Mouse (Mus musculus): ENCODE measurements around the gene Ucma. TPM values are rescaled to one million over a fixed set of nuclear protein-coding genes. Genes with fewer than 3 reads are reported as not detected.

Ucma gene
- total and polyA plus RNA-seq, 3 experiments: not detected

DNA sequence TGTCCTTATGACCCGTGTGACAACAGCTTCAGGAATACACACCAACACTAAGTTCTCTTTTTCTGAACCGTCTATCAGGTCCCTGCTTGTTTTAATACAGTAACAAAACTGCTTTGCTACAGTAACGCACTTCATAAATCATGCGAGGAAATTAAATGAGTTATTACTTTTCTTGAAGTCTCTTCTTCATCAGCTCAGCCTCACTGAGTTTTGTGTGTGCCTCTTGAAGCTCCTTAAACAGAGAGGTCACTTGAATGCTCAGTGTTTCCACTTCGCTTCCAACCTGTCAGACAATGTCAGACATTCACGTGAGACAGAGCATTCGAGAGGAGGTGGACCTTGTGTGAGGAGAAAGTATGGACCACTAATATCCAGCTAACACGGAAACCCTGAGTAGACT is 58.9 kb downstream of the Ucma start:
- TF ChIP-seq MEF2A (IDR thresholded peaks at IDR 0.05; ENCODE audit: extremely low read depth, insufficient replicate concordance, low read depth, low read length, poor library complexity, severe bottlenecking) (no peak), USF1 (IDR thresholded peaks at IDR 0.05; ENCODE audit: low read depth, low read length) (no peak), NRF1 (IDR thresholded peaks at IDR 0.05; ENCODE audit: insufficient read depth, low read depth, low read length, poor library complexity, severe bottlenecking) (no peak), ZC3H11A (IDR thresholded peaks at IDR 0.05; ENCODE audit: low read depth, low read length) (no peak), MAZ (IDR thresholded peaks at IDR 0.05; ENCODE audit: low read depth, low read length) (no peak), RAD21 (IDR thresholded peaks at IDR 0.05; ENCODE audit: low read depth, low read length) (no peak), GABPA (IDR thresholded peaks at IDR 0.05; ENCODE audit: low read depth, low read length) (no peak), MYB (IDR thresholded peaks at IDR 0.05; ENCODE audit: low read depth, low read length) (no peak), JUND (IDR thresholded peaks at IDR 0.05; ENCODE audit: low read depth, low read length) (no peak), TCF12 (IDR thresholded peaks at IDR 0.05; ENCODE audit: low read depth, low read length) (no peak), UBTF (IDR thresholded peaks at IDR 0.05; ENCODE audit: borderline replicate concordance, insufficient read depth, low read depth, low read length) (no peak), TAL1 (IDR thresholded peaks at IDR 0.05; ENCODE audit: low read length) (no peak), CHD1 (IDR thresholded peaks at IDR 0.05; ENCODE audit: low read depth, low read length) (no peak), SMC3 (IDR thresholded peaks at IDR 0.05; ENCODE audit: low read depth, low read length) (no peak), POLR2A (IDR thresholded peaks at IDR 0.05; ENCODE audit: control insufficient read depth in 1 of 2, insufficient read depth in 1 of 2, low read depth in 1 of 2, low read length in 2 of 2, poor library complexity in 1 of 2) (no peak), RCOR1 (IDR thresholded peaks at IDR 0.05; ENCODE audit: low read depth, low read length) (no peak), MAFK (IDR thresholded peaks at IDR 0.05; ENCODE audit: borderline replicate concordance, low read depth, low read length) (no peak), MAX (IDR thresholded peaks at IDR 0.05; ENCODE audit: low read length) (no peak), POLR2AphosphoS2 (IDR thresholded peaks at IDR 0.05; ENCODE audit: low read length) (no peak), CHD2 (IDR thresholded peaks at IDR 0.05; ENCODE audit: low read length) (no peak)
- Histone ChIP-seq H3K79me2 (ENCODE audit: control insufficient read depth, insufficient read depth, low read length, poor library complexity) (no peaks in the 10 kb centered on the region), H3K9me3 (replicated peaks; ENCODE audit: insufficient read depth, low read length) (no peaks in the 10 kb centered on the region), H3K4me3 (ENCODE audit: control insufficient read depth in 1 of 2, insufficient read depth in 1 of 2, low read depth in 2 of 2, low read length in 2 of 2) (no peak overlapping the region), H3K9ac (ENCODE audit: control insufficient read depth, low read depth, low read length, poor library complexity, severe bottlenecking) (no peak overlapping the region), H3K27me3 (ENCODE audit: control insufficient read depth in 1 of 2, insufficient read depth in 2 of 2, low read length in 2 of 2) (no peaks in the 10 kb centered on the region), H3K27ac (ENCODE audit: control insufficient read depth, low read depth, low read length) (no peak overlapping the region), H3K36me3 (ENCODE audit: control insufficient read depth in 1 of 2, insufficient read depth in 2 of 2, low read length in 2 of 2) (peaks cover 7 to 8% of the 10 kb centered on the region in 2 experiments), H3K4me1 (ENCODE audit: control insufficient read depth in 1 of 2, insufficient read depth in 2 of 2, low read length in 2 of 2) (peaks cover 7 to 8% of the 10 kb centered on the region in 2 experiments)
- no peak for DNase-seq (ENCODE audit: low read depth, low spot score)

DNA sequence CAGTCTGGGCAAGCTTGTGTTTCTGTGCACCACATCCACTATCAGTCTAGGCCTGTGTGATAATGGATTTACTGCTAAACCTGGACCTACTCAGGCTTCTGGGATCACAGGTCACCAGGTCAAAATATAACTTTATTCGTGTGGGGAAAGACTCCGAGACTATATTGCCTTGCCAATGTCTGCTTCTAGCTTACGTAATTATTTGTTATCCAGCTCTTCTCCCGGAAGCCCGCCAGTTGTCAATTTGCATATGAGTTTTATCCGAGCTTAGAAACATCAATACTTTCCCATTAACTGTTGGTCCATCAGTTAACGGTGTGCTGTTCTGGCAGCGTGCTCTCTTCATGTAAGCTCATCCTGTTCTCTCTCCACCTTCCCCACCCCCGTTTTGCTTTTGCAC is 59.3 kb downstream of the Ucma start:
- Histone ChIP-seq H3K4me1 (ENCODE audit: control insufficient read depth in 1 of 2, insufficient read depth in 2 of 2, low read length in 2 of 2) (peaks cover 8 to 12% of the 10 kb centered on the region in 2 experiments), H3K9me3 (replicated peaks; ENCODE audit: insufficient read depth, low read length) (no peaks in the 10 kb centered on the region), H3K79me2 (ENCODE audit: control insufficient read depth, insufficient read depth, low read length, poor library complexity) (no peaks in the 10 kb centered on the region), H3K27me3 (ENCODE audit: control insufficient read depth in 1 of 2, insufficient read depth in 2 of 2, low read length in 2 of 2) (no peaks in the 10 kb centered on the region), H3K9ac (ENCODE audit: control insufficient read depth, low read depth, low read length, poor library complexity, severe bottlenecking) (no peak overlapping the region), H3K36me3 (ENCODE audit: control insufficient read depth in 1 of 2, insufficient read depth in 2 of 2, low read length in 2 of 2) (peaks cover 7 to 12% of the 10 kb centered on the region in 2 experiments), H3K4me3 (ENCODE audit: control insufficient read depth in 1 of 2, insufficient read depth in 1 of 2, low read depth in 2 of 2, low read length in 2 of 2) (no peak overlapping the region), H3K27ac (ENCODE audit: control insufficient read depth, low read depth, low read length) (no peak overlapping the region)
- DNase-seq (ENCODE audit: low read depth, low spot score): no peak
- no peak for TF ChIP-seq NRF1 (IDR thresholded peaks at IDR 0.05; ENCODE audit: insufficient read depth, low read depth, low read length, poor library complexity, severe bottlenecking)
- TF ChIP-seq MAFK (IDR thresholded peaks at IDR 0.05; ENCODE audit: borderline replicate concordance, low read depth, low read length): no peak
- no peak for TF ChIP-seq ELF1 (IDR thresholded peaks at IDR 0.05; ENCODE audit: low read depth, low read length)
- TF ChIP-seq GATA1 (IDR thresholded peaks at IDR 0.05; ENCODE audit: low read depth, low read length): no peak
- TF ChIP-seq POLR2A (IDR thresholded peaks at IDR 0.05; ENCODE audit: control insufficient read depth in 1 of 2, insufficient read depth in 1 of 2, low read depth in 1 of 2, low read length in 2 of 2, poor library complexity in 1 of 2): no peak
- no peak for TF ChIP-seq UBTF (IDR thresholded peaks at IDR 0.05; ENCODE audit: borderline replicate concordance, insufficient read depth, low read depth, low read length)

Measured in MEL (cell line).